Mouse (Mus musculus) heart, adult 2 months (tissue): ENCODE results near the gene Nedd8. TPM values are rescaled to one million over a fixed set of nuclear protein-coding genes. Genes with fewer than 3 reads are reported as not detected.

ENCODE experiments used
- DNase-seq, 2 experiments: peaks; one replicate each; pipeline ENCODE4 v3.0.0; 2021
- H3K27ac ChIP-seq: fragments of 200-600 bp; 2 replicates; pipeline ENCODE4 v1.8.1; 2022
- H3K27me3 ChIP-seq: fragments of 200-500 bp; 2 replicates; pipeline ENCODE4 v1.6.1; 2012; ENCODE audit warnings: mild to moderate bottlenecking, low read length, inconsistent platforms, mixed read lengths; ENCODE audit not compliant: control insufficient read depth, insufficient read depth
- H3K36me3 ChIP-seq: fragments of 200-500 bp; 2 replicates; pipeline ENCODE4 v1.6.1; 2012; ENCODE audit warnings: low read length, inconsistent platforms; ENCODE audit not compliant: control insufficient read depth, insufficient read depth
- H3K4me1 ChIP-seq: fragments of 200-500 bp; 2 replicates; pipeline ENCODE4 v1.6.1; 2011; ENCODE audit warnings: low read length; ENCODE audit not compliant: control insufficient read depth, insufficient read depth
- H3K4me3 ChIP-seq: fragments of 200-600 bp; 2 replicates; pipeline ENCODE4 v1.8.1; 2022
- H3K79me2 ChIP-seq: fragments of 200-500 bp; replicated peaks from 2 replicates; pipeline ENCODE4 v1.6.1; 2012; ENCODE audit warnings: mild to moderate bottlenecking, inconsistent platforms, low read length, moderate library complexity, mixed read lengths; ENCODE audit not compliant: control insufficient read depth, insufficient read depth
- H3K9ac ChIP-seq: fragments of 200-500 bp; 2 replicates; pipeline ENCODE4 v1.6.1; 2012; ENCODE audit warnings: low read depth, mild to moderate bottlenecking, control low read depth, inconsistent platforms, low read length, mixed read lengths
- CTCF ChIP-seq: fragments of 200-600 bp; IDR thresholded peaks from 2 replicates; pipeline ENCODE4 v1.8.1; 2022; ENCODE audit warnings: antibody characterized with exemption, mild to moderate bottlenecking, moderate library complexity
- EP300 ChIP-seq: fragments of 200-500 bp; IDR thresholded peaks from 2 replicates; pipeline ENCODE4 v1.6.1; 2011; ENCODE audit warnings: low read depth, low read length, control low read depth; ENCODE audit not compliant: insufficient read depth
- POLR2A ChIP-seq: fragments of 200-500 bp; IDR thresholded peaks from 2 replicates; pipeline ENCODE4 v1.6.1; 2011; ENCODE audit warnings: mild to moderate bottlenecking, low read depth, low read length, control low read depth; ENCODE audit not compliant: insufficient read depth
- WGBS: fragments of 180-500 bp; shearing (Covaris S2); methylation state at CpG from one replicate; pipeline ENCODE4 v1.1.7; 2018; 5-methylcytosine and 5-hydroxymethylcytosine counted together
- intact Hi-C: fragments of 180-260 bp; cut with DNase I; formaldehyde crosslinking; loops from one replicate; pipeline ENCODE4 v1.15.1; 2025
- polyA plus RNA-seq: library from polyadenylated mRNA; depleted of rRNA; stranded (reverse); fragments of >200 nt; gene quantifications from 2 replicates; pipeline ENCODE4 v1.2.3, GENCODE M21; 2012
- total RNA-seq, 2 experiments: library from RNA; stranded (reverse); gene quantifications; 2 replicates each; pipeline ENCODE4 v1.2.3; 2021

Gene Nedd8
- total and polyA plus RNA-seq, 3 experiments = 242 to 265 (median 262) TPM

DNA sequence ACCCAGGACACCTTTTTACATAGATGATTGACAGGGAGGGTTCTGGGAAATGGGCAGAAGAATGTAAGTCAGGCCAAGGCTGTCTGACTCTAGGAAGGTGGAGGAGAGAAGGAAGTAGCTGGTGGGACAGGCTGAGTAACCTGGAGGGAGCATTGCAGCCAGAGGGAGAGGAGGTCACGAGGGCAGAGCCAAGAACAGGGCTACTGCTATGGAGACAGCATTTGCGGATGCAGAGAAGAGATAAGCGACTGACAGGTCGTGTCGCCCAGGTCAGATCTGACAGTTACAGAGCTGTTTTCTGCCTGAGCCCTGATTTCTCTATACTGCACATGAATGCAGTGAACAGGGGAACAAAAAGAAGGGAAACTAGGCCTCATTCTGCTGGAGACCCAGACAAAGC, 35.5 kb upstream of the Nedd8 start:
- no peak overlapping the region for H3K27ac ChIP-seq
- TF ChIP-seq CTCF (no peak), EP300 (no peak)
- H3K27me3 ChIP-seq = no peaks in the 10 kb centered on the region; the same call in 1 of the 2 replicates
- H3K4me1 ChIP-seq = no peaks in the 10 kb centered on the region
- DNase-seq = no peak
- no peaks in the 10 kb centered on the region for H3K36me3 ChIP-seq
- 77% methylated on average over 5 of the region's 5 CpGs for WGBS
- no peak overlapping the region for H3K4me3 ChIP-seq
- H3K9ac ChIP-seq = no peak overlapping the region
- intact Hi-C loops = no loop called here
- H3K79me2 ChIP-seq = no peaks in the 10 kb centered on the region

DNA sequence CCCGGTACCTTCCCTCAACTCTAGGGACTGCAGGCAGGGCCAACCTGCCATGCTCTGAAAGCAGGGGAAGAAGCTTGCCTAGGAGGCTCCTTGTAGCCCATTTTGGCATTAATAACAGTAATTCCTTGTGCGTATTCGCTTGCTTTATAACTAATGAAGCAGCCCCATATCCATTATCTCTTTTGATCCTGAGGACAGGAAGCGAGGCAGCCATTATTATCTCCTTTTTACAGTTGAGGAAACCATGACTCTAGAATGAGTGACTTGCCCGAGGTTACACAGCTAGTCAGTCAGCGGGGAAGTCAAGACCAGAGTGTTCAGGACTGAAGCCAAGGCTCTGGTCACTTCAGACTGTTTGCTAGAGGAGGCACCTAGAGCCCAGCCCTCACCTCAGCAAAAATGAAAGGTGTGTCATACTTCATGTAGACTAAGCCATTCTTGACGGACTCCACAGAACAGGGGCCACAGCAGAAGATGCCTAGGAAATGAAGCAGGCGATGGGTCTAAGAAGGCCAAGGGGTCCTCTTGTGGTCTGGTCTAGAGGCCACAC, 34.2 kb upstream of the Nedd8 start:
- Histone ChIP-seq H3K27me3 (no peaks in the 10 kb centered on the region), H3K9ac (no peak overlapping the region), H3K36me3 (no peaks in the 10 kb centered on the region), H3K4me3 (no peak overlapping the region), H3K79me2 (no peaks in the 10 kb centered on the region), H3K27ac (no peak overlapping the region), H3K4me1 (no peaks in the 10 kb centered on the region)
- DNase-seq = no peak
- intact Hi-C loops = no loop called here
- TF ChIP-seq CTCF (no peak), EP300 (no peak), POLR2A (no peak)
- 75% methylated on average over 8 of the region's 8 CpGs for WGBS

DNA sequence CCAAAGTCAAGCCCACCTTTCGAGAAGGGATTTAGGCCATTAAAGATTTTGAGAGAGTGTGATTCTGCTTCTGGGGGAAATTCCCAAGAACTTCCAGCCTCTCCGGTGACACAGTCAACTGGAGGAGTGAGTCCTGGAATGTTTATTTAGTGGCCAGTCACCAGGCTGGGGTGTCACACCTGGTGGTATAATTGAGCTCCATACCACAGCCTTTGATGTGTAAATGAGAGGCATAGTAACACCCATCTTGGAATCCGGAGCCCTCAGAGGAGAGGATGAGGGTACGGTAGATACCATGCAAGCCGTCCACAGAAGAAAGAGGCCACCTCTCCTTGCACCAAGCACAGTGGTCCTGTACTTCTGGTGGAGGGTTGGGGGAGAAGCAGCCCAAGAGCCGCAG, 30.8 kb upstream of the Nedd8 start:
- H3K9ac ChIP-seq = no peak overlapping the region
- TF ChIP-seq POLR2A (no peak), EP300 (no peak), CTCF (no peak)
- H3K36me3 ChIP-seq = no peaks in the 10 kb centered on the region
- intact Hi-C loops = loop anchor here (2.0 kb wide), 1 partner anchor 18 kb away; no protein-coding TSS in a partner anchor
- no peaks in the 10 kb centered on the region for H3K4me1 ChIP-seq
- no peak overlapping the region for H3K4me3 ChIP-seq
- no peaks in the 10 kb centered on the region for H3K79me2 ChIP-seq
- WGBS = 68% methylated on average over 6 of the region's 6 CpGs
- DNase-seq = no peak
- H3K27ac ChIP-seq = no peak overlapping the region
- H3K27me3 ChIP-seq = no peaks in the 10 kb centered on the region

DNA sequence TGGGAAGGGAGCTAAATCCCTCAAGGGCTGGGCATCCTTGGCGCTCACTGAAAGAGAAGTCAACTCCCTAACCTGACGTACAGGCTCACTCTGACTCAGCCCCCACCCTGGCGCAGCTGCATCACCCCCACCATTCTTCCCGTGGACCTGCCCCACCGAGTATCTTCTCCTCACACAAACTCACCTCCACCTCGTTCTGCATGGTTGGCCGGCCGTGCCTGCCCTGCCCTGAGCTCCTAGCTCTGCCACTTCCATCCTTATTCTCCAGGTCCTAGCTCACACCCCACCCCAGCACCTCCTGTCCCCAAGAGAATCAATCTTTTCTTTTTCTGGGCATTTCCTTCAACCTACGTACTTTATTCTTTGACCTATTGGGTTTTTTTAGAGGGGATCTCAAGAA, 29.2 kb upstream of the Nedd8 start:
- no peaks in the 10 kb centered on the region for H3K36me3 ChIP-seq
- DNase-seq = no peak
- H3K4me1 ChIP-seq = no peaks in the 10 kb centered on the region
- H3K79me2 ChIP-seq = no peaks in the 10 kb centered on the region
- no peak overlapping the region for H3K4me3 ChIP-seq
- intact Hi-C loops = no loop called here
- WGBS = 64% methylated on average over 9 of the region's 9 CpGs
- no peak overlapping the region for H3K27ac ChIP-seq
- no peak for TF ChIP-seq EP300
- no peak for TF ChIP-seq POLR2A
- no peak for TF ChIP-seq CTCF
- H3K9ac ChIP-seq = no peak overlapping the region
- H3K27me3 ChIP-seq = no peaks in the 10 kb centered on the region

DNA sequence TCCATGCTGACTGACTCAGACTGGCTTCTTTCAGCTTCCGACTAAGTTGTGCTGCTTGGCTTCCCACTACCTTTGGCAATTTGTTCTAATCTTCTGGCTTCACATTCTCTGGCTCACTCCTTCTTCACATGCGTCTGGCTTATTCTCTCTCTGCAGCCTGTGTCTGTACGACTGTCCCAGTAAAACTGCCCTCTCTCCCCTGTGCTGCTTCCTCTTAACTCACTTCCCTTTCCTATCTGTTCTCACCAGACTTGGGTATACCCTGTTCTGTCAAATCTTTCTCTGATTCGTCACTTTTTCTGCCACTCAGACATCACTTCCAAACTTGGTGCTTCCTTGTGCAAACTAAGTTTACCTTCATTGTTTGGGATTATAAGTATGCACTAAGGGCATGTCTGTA, 25.3 kb upstream of the Nedd8 start:
- WGBS = 67% methylated on average over 4 of the region's 4 CpGs

DNA sequence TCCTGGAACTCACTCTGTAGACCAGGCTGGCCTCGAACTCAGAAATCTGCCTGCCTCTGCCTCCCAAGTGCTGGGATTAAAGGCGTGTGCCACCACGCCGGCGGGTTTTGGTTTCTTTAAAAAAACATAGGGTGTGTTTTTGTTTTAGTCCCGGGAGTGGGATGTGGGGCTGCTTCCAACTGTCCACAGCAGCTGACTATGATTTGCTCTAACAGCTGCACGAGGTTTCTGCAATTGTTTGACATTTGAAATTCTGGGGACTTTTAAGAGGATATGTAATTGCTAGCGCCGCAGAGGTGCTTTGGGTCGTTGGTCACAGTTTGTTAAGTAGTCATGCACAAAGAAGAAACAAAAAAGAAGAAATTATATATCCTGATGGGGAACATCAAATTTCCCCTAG, 17.5 kb upstream of the Nedd8 start:
- TF ChIP-seq EP300 = no peak
- intact Hi-C loops = no loop called here
- no peaks in the 10 kb centered on the region for H3K36me3 ChIP-seq
- H3K9ac ChIP-seq = no peak overlapping the region
- H3K79me2 ChIP-seq = no peaks in the 10 kb centered on the region
- no peak for DNase-seq
- no peaks in the 10 kb centered on the region for H3K27me3 ChIP-seq
- 65% methylated on average over 10 of the region's 10 CpGs for WGBS
- no peaks in the 10 kb centered on the region for H3K4me1 ChIP-seq
- no peak overlapping the region for H3K4me3 ChIP-seq
- no peak overlapping the region for H3K27ac ChIP-seq

More for the DNA sequence above, 25.3 kb upstream of the Nedd8 start:
- peak; percentile 20; the same call in 1 of the 2 replicates for TF ChIP-seq POLR2A
- no peak for TF ChIP-seq CTCF
- H3K27ac ChIP-seq = no peak overlapping the region
- intact Hi-C loops = no loop called here
- no peaks in the 10 kb centered on the region for H3K79me2 ChIP-seq
- H3K36me3 ChIP-seq = no peaks in the 10 kb centered on the region
- H3K4me3 ChIP-seq = no peak overlapping the region
- no peaks in the 10 kb centered on the region for H3K4me1 ChIP-seq
- DNase-seq = no peak
- no peak overlapping the region for H3K9ac ChIP-seq
- H3K27me3 ChIP-seq = no peaks in the 10 kb centered on the region
